Mouse (Mus musculus): ENCODE data around the gene Gm13283. TPM values are rescaled to one million over a fixed set of nuclear protein-coding genes. Genes with fewer than 3 reads are reported as not detected.
"Not testable (repeated sequence)": the region's sequence is repeated elsewhere in the genome, so short reads cannot be mapped to it uniquely, and the experiment has no call there.

Gene Gm13283
- total RNA-seq (2021): not detected

GRCm38 (mm10) chr4:88759610-88760268 is at the start of gene Gm13283:
Gene Gm13283, plus strand, starts transcription at chr4:88760119.
- DNase-seq; intact Hi-C loops (cut with DNase I): not testable (repeated sequence)

GRCm38 (mm10) chr4:88714281-88714680 is 45.6 kb upstream of the Gm13283 start:
- intact Hi-C loops (cut with DNase I): no loop called here
- no peak for DNase-seq

- intact Hi-C loops (cut with DNase I): no loop called here
- no peak for DNase-seq
Observed at GRCm38 (mm10) chr4:88715059-88715458, 44.9 kb upstream of the Gm13283 start.

- no peak for DNase-seq
- intact Hi-C loops (cut with DNase I): no loop called here
Observed at GRCm38 (mm10) chr4:88718715-88719114, 41.2 kb upstream of the Gm13283 start.

- intact Hi-C loops (cut with DNase I): no loop called here
Observed at GRCm38 (mm10) chr4:88721791-88722721, 37.9 kb upstream of the Gm13283 start, which contains the start of the genes Gm26566 and Klhl9. Gene Gm26566, plus strand, starts transcription at chr4:88721805. Gene Klhl9, minus strand, starts transcription at chr4:88722465.

GRCm38 (mm10) chr4:88723497-88724090 is 36.3 kb upstream of the Gm13283 start:
- no peak for DNase-seq
- intact Hi-C loops (cut with DNase I): no loop called here

More at GRCm38 (mm10) chr4:88721791-88722721, 37.9 kb upstream of the Gm13283 start, which contains the start of the genes Gm26566 and Klhl9:
- peak; percentile 96 for DNase-seq

- intact Hi-C loops (cut with DNase I): no loop called here
- no peak for DNase-seq
Observed at GRCm38 (mm10) chr4:88726727-88727126, 33.2 kb upstream of the Gm13283 start.

- intact Hi-C loops (cut with DNase I): no loop called here
- no peak for DNase-seq
Observed at GRCm38 (mm10) chr4:88727324-88727723, 32.6 kb upstream of the Gm13283 start.

GRCm38 (mm10) chr4:88738480-88738879 is 21.4 kb upstream of the Gm13283 start:
- intact Hi-C loops (cut with DNase I): no loop called here
- peak; percentile 62 for DNase-seq

GRCm38 (mm10) chr4:88739036-88739435 is 20.9 kb upstream of the Gm13283 start:
- no peak for DNase-seq
- intact Hi-C loops (cut with DNase I): no loop called here

- intact Hi-C loops (cut with DNase I): no loop called here
- DNase-seq: no peak
Observed at GRCm38 (mm10) chr4:88741426-88741825, 18.5 kb upstream of the Gm13283 start.

GRCm38 (mm10) chr4:88742771-88743371 is 17.0 kb upstream of the Gm13283 start:
- intact Hi-C loops (cut with DNase I): no loop called here
- no peak for DNase-seq

- intact Hi-C loops (cut with DNase I): no loop called here
- no peak for DNase-seq
Observed at GRCm38 (mm10) chr4:88744207-88744606, 15.7 kb upstream of the Gm13283 start.

- intact Hi-C loops (cut with DNase I): no loop called here
- no peak for DNase-seq
Observed at GRCm38 (mm10) chr4:88749926-88750325, 10.0 kb upstream of the Gm13283 start.

GRCm38 (mm10) chr4:88754818-88755340 is 5.0 kb upstream of the Gm13283 start, which contains the start of gene Gm13271:
Gene Gm13271, plus strand, starts transcription at chr4:88754868.
- peak; percentile 45 for DNase-seq
- intact Hi-C loops (cut with DNase I): not testable (repeated sequence)

- DNase-seq; intact Hi-C loops (cut with DNase I): not testable (repeated sequence)
Observed at GRCm38 (mm10) chr4:88756581-88757513, 3.1 kb upstream of the Gm13283 start.

- intact Hi-C loops (cut with DNase I): not testable (repeated sequence)
Observed at GRCm38 (mm10) chr4:88757628-88758031, 2.3 kb upstream of the Gm13283 start.

GRCm38 (mm10) chr4:88758751-88759150 is 1.2 kb upstream of the Gm13283 start:
- DNase-seq; intact Hi-C loops (cut with DNase I): not testable (repeated sequence)

More at GRCm38 (mm10) chr4:88757628-88758031, 2.3 kb upstream of the Gm13283 start:
- DNase-seq: peak; percentile 82

- intact Hi-C loops (cut with DNase I): not testable (repeated sequence)
- peak; percentile 68 for DNase-seq
Observed at GRCm38 (mm10) chr4:88760431-88760830, 512 bp downstream of the Gm13283 start.
